Mouse (Mus musculus): ENCODE measurements at regions not wholly inside any gene's neighbourhood (a gene's known extent, or its start where the extent isn't known, plus 50 kb on each side); places are given as distances from the start of the nearest gene placed in this dataset.

- TF ChIP-seq CTCF (IDR thresholded peaks at IDR 0.05; ENCODE audit: insufficient read depth, low read length) (no peak), POLR2A (IDR thresholded peaks at IDR 0.05; ENCODE audit: borderline replicate concordance, extremely low read depth, low read depth, low read length) (no peak)
Measured at GRCm38 (mm10) chr1:186905942-186906341, 61.3 kb upstream of the D1Pas1 start.
